Mouse (Mus musculus) adrenal gland, postnatal 10 days (tissue): Measurements from ENCODE around the gene Ogn. TPM values are rescaled to one million over a fixed set of nuclear protein-coding genes. Genes with fewer than 3 reads are reported as not detected.

Experiments used
- DNase-seq: peaks from one replicate; pipeline ENCODE4 v3.0.0; 2021; ENCODE audit warnings: mixed read lengths
- total RNA-seq, 2 experiments: library from RNA; stranded (reverse); gene quantifications; 2 replicates each; pipeline ENCODE4 v1.2.3; 2021

Gene Ogn
- total RNA-seq, 2 experiments from 2014 or later: 41.6 to 46.9 TPM

DNA sequence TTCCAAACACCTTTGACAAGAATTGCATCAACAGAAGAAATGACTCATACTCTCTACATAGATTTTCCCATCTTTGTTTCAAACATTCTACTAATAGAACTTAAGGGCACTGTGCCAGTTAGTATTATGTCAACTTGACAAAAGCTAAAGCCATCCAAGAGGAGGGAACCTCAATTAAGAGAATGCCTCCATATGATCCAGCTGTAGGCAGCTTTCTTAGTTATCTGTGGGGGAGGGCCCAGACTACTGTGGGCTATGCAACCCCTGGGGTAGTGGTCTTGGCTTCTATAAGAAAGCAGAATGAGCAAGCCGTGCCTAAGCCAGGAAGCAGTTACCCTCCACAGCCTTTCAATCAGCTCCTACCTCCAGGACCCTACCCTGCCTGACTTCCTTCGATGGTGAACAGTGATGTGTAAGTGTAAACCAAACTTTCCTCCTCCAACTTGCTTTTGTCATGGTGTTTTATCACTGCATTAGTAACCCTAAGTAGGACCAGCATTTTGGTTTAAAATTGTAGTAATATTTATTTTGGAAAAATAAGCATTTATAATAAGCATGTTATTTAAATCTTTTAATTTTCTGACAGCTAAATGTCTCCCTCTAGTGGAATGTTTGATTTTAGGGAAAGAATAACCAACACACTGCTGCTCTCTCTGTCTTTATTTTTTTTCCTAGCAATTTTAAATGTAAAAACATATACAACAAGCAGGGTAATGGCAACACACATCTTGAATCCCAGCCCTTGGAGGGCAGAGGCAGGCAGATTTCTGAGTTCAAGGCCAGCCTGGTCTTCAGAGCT is 37.1 kb downstream of the Ogn start:
- no peak for DNase-seq

DNA sequence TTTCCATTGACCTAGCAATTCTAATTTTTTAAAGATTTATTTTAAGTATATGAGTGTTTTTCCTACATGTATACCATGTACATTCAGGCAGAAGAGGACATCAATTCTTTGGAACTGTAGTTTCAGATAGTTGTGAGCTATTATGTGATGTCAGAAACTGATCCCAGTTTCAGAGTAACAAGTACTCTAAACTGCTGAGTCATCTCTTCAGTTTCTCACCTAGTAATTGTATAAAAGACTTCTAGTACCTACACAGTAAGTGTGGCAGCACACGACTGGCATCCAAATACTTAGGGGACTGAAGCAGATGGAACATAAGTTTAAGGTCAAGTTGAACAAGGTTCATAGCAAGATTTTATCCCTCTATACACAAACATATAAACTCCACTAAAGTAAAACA is 38.2 kb downstream of the Ogn start:
- no peak for DNase-seq

DNA sequence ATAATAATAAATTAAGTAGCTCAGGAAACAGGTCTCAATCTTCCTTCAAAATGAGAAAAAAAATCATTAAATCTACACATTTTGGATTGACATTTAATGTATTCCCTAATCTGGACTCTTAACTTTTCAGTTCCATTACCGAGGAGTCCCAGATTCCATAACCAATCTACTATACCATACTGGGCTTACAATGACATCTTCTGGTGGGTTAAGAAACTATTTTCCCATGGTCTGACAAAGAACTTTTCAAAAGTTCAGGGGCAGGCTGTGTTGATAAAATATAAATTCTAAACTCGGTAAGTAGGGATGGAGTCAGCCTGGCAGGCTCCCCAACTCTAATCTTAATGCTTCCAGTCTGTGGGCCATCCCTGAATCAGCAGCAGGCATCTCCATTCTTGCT is 43.3 kb downstream of the Ogn start:
- no peak for DNase-seq

DNA sequence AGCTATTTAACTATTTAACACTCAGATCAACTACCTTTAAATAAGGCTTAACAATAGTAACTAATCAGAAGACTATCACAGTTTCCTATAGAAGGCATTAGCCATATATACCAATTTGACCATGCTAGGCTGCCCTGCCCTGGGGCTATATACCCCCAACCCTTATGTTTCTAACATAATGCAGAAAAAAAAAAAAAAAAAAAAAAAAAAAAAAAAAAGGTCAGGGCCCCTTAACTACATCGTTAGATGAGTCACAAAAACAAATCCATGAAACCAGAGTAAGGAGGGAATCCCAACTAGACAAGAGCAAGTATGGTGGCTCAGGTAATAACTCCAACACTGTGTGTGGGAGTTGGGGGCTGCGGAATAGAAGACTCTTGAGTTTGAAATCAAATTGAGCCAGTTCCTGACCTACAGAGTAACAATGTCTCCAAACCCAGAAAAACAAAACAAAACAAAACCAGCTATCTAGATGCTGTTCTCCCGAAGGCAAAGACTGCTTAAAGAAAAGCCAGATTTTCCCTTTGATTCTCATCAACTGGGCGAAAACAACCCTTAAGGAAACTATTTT is 44.0 kb downstream of the Ogn start:
- no peak for DNase-seq

DNA sequence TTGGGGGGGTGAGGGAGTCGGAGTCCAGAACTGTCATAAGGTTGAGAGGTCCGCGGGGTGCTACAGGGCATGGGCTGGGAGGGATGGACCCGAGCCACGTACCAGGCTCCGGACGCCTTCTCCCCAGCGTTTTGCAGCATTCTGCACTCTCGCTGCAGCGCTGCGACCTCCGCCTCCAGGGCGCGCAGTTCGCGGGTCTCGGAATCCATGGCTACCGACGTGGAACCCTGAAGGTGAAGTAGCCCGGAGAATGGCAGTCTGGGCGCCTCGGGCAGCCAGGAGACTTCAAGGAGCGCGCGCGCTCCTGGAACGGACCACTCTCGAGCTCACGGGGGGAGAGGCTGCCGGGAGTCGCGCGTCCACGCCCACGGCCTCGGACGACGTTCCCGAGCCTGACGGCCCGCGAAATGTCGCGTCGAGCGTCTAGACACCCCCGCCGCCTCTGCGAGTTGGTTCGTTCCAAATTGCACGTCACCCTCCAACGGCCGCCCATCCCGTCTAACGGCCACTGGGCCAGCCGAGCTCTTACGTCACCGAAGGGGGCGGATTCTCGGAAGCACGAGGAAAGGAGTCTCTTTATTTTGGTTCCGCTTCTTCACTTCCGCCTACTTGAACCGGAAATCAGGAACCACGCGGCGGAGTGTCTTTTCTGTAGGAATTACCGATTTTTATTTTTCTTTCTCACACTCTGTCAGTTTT is 44.8 kb downstream of the Ogn start, which contains the start of the genes Cenpp and Nol8:
Gene Cenpp, minus strand, starts transcription at position 305 of the 699 bp plus-strand sequence.
Gene Nol8, plus strand, starts transcription at position 598 of the 699 bp plus-strand sequence.
- peak; percentile 99 for DNase-seq

DNA sequence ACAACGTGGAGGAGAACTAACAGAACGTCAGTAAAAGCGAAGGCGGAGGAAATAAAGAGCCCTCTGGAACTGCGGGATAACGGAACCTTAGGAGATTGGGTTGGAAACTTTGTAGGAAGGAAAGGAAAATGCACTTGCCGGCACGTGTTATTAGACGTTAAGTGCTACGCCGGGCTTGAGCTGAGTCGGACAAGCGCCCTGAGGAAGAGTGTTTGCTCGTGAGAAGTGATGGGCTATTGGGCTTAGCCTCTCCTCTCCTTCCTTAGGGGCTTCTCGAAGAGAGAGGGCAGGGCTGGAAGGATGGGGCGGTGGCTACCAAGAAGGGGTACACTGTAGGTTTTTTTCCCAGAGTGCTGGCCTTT is 45.3 kb downstream of the Ogn start:
- peak; percentile 67 for DNase-seq

Other genes with a start within 250 kb of the Ogn start
- gene Ippk, start 186.8 kb upstream of the Ogn start, total RNA-seq: 10 to 100 TPM; 13.1 to 23.5 TPM
- gene Tes3-ps, start 114.7 kb upstream of the Ogn start, total RNA-seq: 1 to 10 TPM; 1.1 to 1.3 TPM
- gene Ecm2, start 103.2 kb upstream of the Ogn start, total RNA-seq: 10 to 100 TPM; 10.0 to 10.9 TPM
- gene Aspn, start 63.6 kb upstream of the Ogn start, total RNA-seq: 10 to 100 TPM; 34.8 to 50.4 TPM
- gene Omd, start 25.6 kb upstream of the Ogn start, total RNA-seq: 1 to 10 TPM; 1.7 to 5.8 TPM
- 1 to 10 TPM; 5.1 to 5.8 TPM for gene Cenpp, start 44.7 kb downstream of the Ogn start, total RNA-seq
- 10 to 100 TPM; 18.7 to 19.1 TPM for gene Nol8, start 45.0 kb downstream of the Ogn start, total RNA-seq
- gene Iars, start 74.1 kb downstream of the Ogn start, total RNA-seq: 10 to 100 TPM; 59.5 to 61.3 TPM
- under 1 TPM in 1 of 2 experiments, not detected in 1; 0.09 TPM for gene Gm30302, start 191.0 kb downstream of the Ogn start, total RNA-seq